Mouse (Mus musculus): Measurements from ENCODE around the gene Gzmm. TPM values are rescaled to one million over a fixed set of nuclear protein-coding genes. Genes with fewer than 3 reads are reported as not detected.

The Gzmm gene
- total RNA-seq, 1 experiment, result 2.5 TPM

DNA sequence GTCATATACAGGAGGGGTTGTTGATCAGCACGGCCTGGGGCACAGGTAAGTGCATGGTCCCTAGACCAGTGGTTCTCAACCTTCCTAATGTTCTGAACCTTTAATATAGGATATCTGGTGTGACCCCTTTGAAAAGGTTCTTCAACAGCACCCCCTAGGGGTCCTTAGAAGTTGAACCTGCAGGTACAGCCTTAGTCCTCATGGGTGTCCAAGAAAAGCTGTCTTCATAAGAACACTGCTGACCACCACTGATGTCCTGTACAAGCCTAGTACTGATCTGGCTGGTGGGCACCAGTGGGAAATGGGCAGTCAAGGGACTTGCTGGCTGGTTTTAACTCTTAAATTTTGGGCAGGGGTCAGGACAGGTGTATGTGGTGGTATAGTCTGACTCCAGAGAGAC lies 23.2 kb downstream of the Gzmm start:
- H3K36me3 ChIP-seq (ENCODE audit: control insufficient read depth, insufficient read depth, low read length, poor library complexity, severe bottlenecking), result peaks cover 40% of the 10 kb centered on the region
- peaks cover 4 to 13% of the 10 kb centered on the region in 2 experiments; a peak in 3 of 4 replicates for H3K4me1 ChIP-seq (ENCODE audit: control insufficient read depth in 2 of 2, insufficient read depth in 2 of 2, low read length in 2 of 2, poor library complexity in 1 of 2)
- no peak overlapping the region for H3K27ac ChIP-seq (ENCODE audit: insufficient read depth, low read depth, low read length, poor library complexity, severe bottlenecking)
- TF ChIP-seq ZC3H11A (IDR thresholded peaks at IDR 0.05; ENCODE audit: borderline replicate concordance, low read depth, low read length), result no peak
- TF ChIP-seq HCFC1 (IDR thresholded peaks at IDR 0.05; ENCODE audit: borderline replicate concordance, insufficient read depth, low read length), result no peak
- TF ChIP-seq CHD2 (IDR thresholded peaks at IDR 0.05; ENCODE audit: low read depth, low read length), result no peak
- no peak for TF ChIP-seq MAFK (IDR thresholded peaks at IDR 0.05; ENCODE audit: insufficient read depth, low read depth, low read length)
- no peak for TF ChIP-seq ZNF384 (IDR thresholded peaks at IDR 0.05; ENCODE audit: low read depth, low read length)
- no peak for DNase-seq (ENCODE audit: low read depth, low spot score)
- in situ Hi-C loops (cut with MboI; ENCODE audit: low sequenced_read_pairs in 2 of 2, unreplicated experiment in 2 of 2), result no loop called here
- no peak overlapping the region for H3K9ac ChIP-seq (ENCODE audit: insufficient read depth, low read depth, low read length, poor library complexity, severe bottlenecking)
- H3K4me3 ChIP-seq (ENCODE audit: insufficient read depth in 1 of 2, low read depth in 1 of 2, low read length in 2 of 2, poor library complexity in 1 of 2, severe bottlenecking in 1 of 2), result no peak overlapping the region
- no peaks in the 10 kb centered on the region for H3K9me3 ChIP-seq (ENCODE audit: control insufficient read depth, insufficient read depth, low read depth, low read length)

DNA sequence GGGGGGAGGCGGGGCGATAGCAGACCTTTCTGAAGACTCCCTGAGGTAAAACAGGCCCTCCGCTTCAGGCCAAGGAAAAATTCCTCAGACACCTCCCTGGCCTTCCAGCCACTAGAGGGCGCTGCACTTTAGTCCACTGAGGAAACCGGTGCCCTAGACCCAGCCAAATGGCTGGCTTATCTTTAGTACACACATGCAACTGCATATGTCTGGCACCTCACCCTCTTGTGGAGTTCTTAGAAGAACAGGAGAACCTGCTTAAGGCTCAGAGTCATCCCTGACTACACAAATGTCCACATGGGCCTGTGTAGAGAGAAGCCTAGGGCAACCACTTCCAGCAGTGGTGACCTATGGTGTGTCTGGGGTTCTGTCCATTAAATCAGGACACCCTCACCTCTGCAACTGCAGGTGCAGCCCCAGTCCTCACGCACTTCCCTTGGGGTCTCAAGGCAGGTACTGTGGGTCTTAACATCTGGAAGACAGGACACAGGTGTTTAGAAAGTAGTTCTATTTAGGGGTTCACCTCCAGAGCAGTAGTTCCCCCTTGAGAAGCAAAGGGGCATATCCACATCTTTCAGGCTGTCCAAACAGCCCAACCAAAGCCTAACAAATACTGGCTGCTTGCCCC lies 23.8 kb downstream of the Gzmm start:
- Histone ChIP-seq H3K9me3 (ENCODE audit: control insufficient read depth, insufficient read depth, low read depth, low read length) (no peaks in the 10 kb centered on the region), H3K27ac (ENCODE audit: insufficient read depth, low read depth, low read length, poor library complexity, severe bottlenecking) (no peak overlapping the region), H3K9ac (ENCODE audit: insufficient read depth, low read depth, low read length, poor library complexity, severe bottlenecking) (no peak overlapping the region), H3K4me1 (ENCODE audit: control insufficient read depth in 2 of 2, insufficient read depth in 2 of 2, low read length in 2 of 2, poor library complexity in 1 of 2) (peaks cover under 1 to 8% of the 10 kb centered on the region in 2 experiments; a peak in 2 of 4 replicates), H3K4me3 (ENCODE audit: insufficient read depth in 1 of 2, low read depth in 1 of 2, low read length in 2 of 2, poor library complexity in 1 of 2, severe bottlenecking in 1 of 2) (no peak overlapping the region), H3K36me3 (ENCODE audit: control insufficient read depth, insufficient read depth, low read length, poor library complexity, severe bottlenecking) (peaks cover 37% of the 10 kb centered on the region)
- in situ Hi-C loops (cut with MboI; ENCODE audit: low sequenced_read_pairs in 2 of 2, unreplicated experiment in 2 of 2), result no loop called here
- TF ChIP-seq HCFC1 (IDR thresholded peaks at IDR 0.05; ENCODE audit: borderline replicate concordance, insufficient read depth, low read length), result no peak
- TF ChIP-seq ZC3H11A (IDR thresholded peaks at IDR 0.05; ENCODE audit: borderline replicate concordance, low read depth, low read length), result no peak
- TF ChIP-seq CHD2 (IDR thresholded peaks at IDR 0.05; ENCODE audit: low read depth, low read length), result no peak
- no peak for TF ChIP-seq ZNF384 (IDR thresholded peaks at IDR 0.05; ENCODE audit: low read depth, low read length)
- TF ChIP-seq MAFK (IDR thresholded peaks at IDR 0.05; ENCODE audit: insufficient read depth, low read depth, low read length), result no peak
- DNase-seq (ENCODE audit: low read depth, low spot score), result peak; percentile 89

DNA sequence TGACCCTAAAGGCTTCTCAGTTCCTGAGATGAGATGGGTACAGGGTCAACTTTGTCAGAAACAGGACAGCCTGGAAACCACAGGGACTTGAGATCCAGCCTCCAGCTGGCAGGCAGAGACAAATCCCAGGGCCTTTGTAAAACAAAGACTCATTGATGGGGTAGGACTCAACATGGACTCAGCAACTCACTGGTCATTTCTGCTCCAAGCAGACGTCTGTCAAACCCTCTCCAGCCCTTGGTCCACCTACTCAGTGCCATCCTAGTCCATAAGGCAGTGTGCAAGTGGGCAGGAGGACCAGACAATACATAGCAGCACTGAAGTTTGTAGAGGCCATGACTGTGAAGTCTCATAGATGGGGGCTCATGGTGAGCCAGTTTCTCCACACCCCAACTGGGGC lies 24.3 kb downstream of the Gzmm start:
- no peak for TF ChIP-seq MAFK (IDR thresholded peaks at IDR 0.05; ENCODE audit: insufficient read depth, low read depth, low read length)
- TF ChIP-seq ZNF384 (IDR thresholded peaks at IDR 0.05; ENCODE audit: low read depth, low read length), result no peak
- TF ChIP-seq HCFC1 (IDR thresholded peaks at IDR 0.05; ENCODE audit: borderline replicate concordance, insufficient read depth, low read length), result no peak
- TF ChIP-seq ZC3H11A (IDR thresholded peaks at IDR 0.05; ENCODE audit: borderline replicate concordance, low read depth, low read length), result no peak
- in situ Hi-C loops (cut with MboI; ENCODE audit: low sequenced_read_pairs in 2 of 2, unreplicated experiment in 2 of 2), result no loop called here
- Histone ChIP-seq H3K36me3 (ENCODE audit: control insufficient read depth, insufficient read depth, low read length, poor library complexity, severe bottlenecking) (peaks cover 37% of the 10 kb centered on the region), H3K4me3 (ENCODE audit: insufficient read depth in 1 of 2, low read depth in 1 of 2, low read length in 2 of 2, poor library complexity in 1 of 2, severe bottlenecking in 1 of 2) (no peak overlapping the region), H3K27ac (ENCODE audit: insufficient read depth, low read depth, low read length, poor library complexity, severe bottlenecking) (no peak overlapping the region), H3K4me1 (ENCODE audit: control insufficient read depth in 2 of 2, insufficient read depth in 2 of 2, low read length in 2 of 2, poor library complexity in 1 of 2) (peaks cover 0 to 10% of the 10 kb centered on the region in 2 experiments; a peak in 1 of 4 replicates), H3K9ac (ENCODE audit: insufficient read depth, low read depth, low read length, poor library complexity, severe bottlenecking) (no peak overlapping the region), H3K9me3 (ENCODE audit: control insufficient read depth, insufficient read depth, low read depth, low read length) (no peaks in the 10 kb centered on the region)
- DNase-seq (ENCODE audit: low read depth, low spot score), result no peak

DNA sequence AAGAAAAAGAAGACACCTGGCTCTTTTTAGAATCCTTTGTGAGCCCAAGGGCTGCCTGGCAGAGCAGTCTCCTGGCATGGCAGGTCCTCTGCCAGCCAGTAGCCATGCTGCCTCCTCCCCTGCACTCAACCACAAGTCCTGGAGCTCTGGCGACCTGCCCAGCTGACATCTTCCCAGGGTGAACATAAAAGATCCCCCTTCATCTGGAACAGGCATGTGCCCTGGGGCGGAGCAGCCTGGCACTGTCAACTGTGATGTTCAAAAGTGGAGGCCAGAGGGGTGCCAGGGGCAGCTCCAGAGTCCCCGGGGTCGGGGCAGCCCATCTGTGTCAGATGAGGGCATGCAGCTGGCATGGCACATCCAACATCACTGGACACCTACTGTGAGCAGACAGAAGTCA lies 26.2 kb downstream of the Gzmm start:
- DNase-seq (ENCODE audit: low read depth, low spot score), result no peak
- Histone ChIP-seq H3K4me3 (ENCODE audit: insufficient read depth in 1 of 2, low read depth in 1 of 2, low read length in 2 of 2, poor library complexity in 1 of 2, severe bottlenecking in 1 of 2) (no peak overlapping the region), H3K9me3 (ENCODE audit: control insufficient read depth, insufficient read depth, low read depth, low read length) (no peaks in the 10 kb centered on the region), H3K9ac (ENCODE audit: insufficient read depth, low read depth, low read length, poor library complexity, severe bottlenecking) (no peak overlapping the region), H3K4me1 (ENCODE audit: control insufficient read depth in 2 of 2, insufficient read depth in 2 of 2, low read length in 2 of 2, poor library complexity in 1 of 2) (peaks cover 0 to 6% of the 10 kb centered on the region in 2 experiments; a peak in 1 of 4 replicates), H3K27ac (ENCODE audit: insufficient read depth, low read depth, low read length, poor library complexity, severe bottlenecking) (no peak overlapping the region), H3K36me3 (ENCODE audit: control insufficient read depth, insufficient read depth, low read length, poor library complexity, severe bottlenecking) (peaks cover 19% of the 10 kb centered on the region)
- in situ Hi-C loops (cut with MboI; ENCODE audit: low sequenced_read_pairs in 2 of 2, unreplicated experiment in 2 of 2), result no loop called here
- TF ChIP-seq ZNF384 (IDR thresholded peaks at IDR 0.05; ENCODE audit: low read depth, low read length) (no peak), CHD2 (IDR thresholded peaks at IDR 0.05; ENCODE audit: low read depth, low read length) (no peak), ZC3H11A (IDR thresholded peaks at IDR 0.05; ENCODE audit: borderline replicate concordance, low read depth, low read length) (no peak), HCFC1 (IDR thresholded peaks at IDR 0.05; ENCODE audit: borderline replicate concordance, insufficient read depth, low read length) (no peak), MAFK (IDR thresholded peaks at IDR 0.05; ENCODE audit: insufficient read depth, low read depth, low read length) (no peak)
